Mouse (Mus musculus): Measurements from ENCODE around the gene Elmo1. TPM values are rescaled to one million over a fixed set of nuclear protein-coding genes. Genes with fewer than 3 reads are reported as not detected.

The Elmo1 gene
- polyA plus RNA-seq, 1 experiment: not detected

DNA sequence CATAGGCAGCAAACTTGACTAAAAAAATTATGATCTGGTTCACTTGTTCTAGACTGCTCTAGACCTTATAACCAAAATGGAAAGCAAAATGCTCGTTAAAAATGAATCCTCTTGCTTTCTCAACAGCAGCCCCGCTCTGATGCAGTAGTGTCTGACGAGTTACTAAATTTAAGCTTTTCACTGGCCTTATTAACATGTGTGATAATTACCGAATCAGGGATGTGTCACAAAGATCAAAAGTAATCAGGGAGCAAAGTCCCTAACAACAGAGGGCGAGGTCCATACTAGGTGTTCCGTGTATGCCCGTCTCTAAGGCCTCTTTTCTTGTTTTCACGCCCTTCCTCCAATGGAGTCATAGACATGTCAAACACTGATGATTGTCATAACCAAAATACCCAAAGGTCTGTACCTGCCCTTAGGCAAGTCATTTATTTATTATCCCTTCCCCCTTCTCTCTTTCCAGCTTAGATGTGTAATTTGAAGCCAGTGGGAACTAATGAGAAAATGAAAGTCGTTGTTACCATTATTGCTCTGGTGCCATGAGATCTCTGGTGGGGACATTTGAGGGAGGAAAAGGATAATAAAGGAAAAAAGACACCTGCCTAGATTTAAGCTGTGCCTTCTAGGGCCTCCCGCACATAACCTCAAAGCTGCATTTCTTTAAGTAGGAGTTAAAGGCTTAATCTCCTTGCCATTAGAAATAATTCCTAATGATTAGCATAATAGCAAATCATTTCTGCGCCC, 316.2 kb downstream of the Elmo1 start:
- H3K27me3 ChIP-seq (ENCODE audit: control insufficient read depth, insufficient read depth, insufficient read length): no peaks in the 10 kb centered on the region
- no peaks in the 10 kb centered on the region for H3K36me3 ChIP-seq (ENCODE audit: control insufficient read depth, insufficient read depth)
- H3K79me3 ChIP-seq (ENCODE audit: low read depth): no peaks in the 10 kb centered on the region
- no peak overlapping the region for H3ac ChIP-seq (ENCODE audit: control insufficient read depth, insufficient read length, low read depth)
- no peak overlapping the region for H3K4me3 ChIP-seq (ENCODE audit: insufficient read depth, poor library complexity, severe bottlenecking)
- no peak for TF ChIP-seq MYOD1 (IDR thresholded peaks at IDR 0.05; ENCODE audit: control insufficient read depth, insufficient read length, low read depth)
- TF ChIP-seq FOSL1 (IDR thresholded peaks at IDR 0.05; ENCODE audit: insufficient read depth, low read length, poor library complexity, severe bottlenecking): no peak
- TF ChIP-seq MAX (IDR thresholded peaks at IDR 0.05): no peak
- TF ChIP-seq CTCF (IDR thresholded peaks at IDR 0.05; ENCODE audit: control insufficient read depth, insufficient read depth, insufficient read length): no peak
- TF ChIP-seq CEBPB (IDR thresholded peaks at IDR 0.05; ENCODE audit: low read depth): no peak
- TF ChIP-seq USF1 (IDR thresholded peaks at IDR 0.05; ENCODE audit: low read depth): no peak
- no peak for TF ChIP-seq MYOG (IDR thresholded peaks at IDR 0.05; ENCODE audit: control insufficient read depth, extremely low read depth, insufficient read length)
- H3K79me2 ChIP-seq (ENCODE audit: control insufficient read depth, insufficient read depth): no peaks in the 10 kb centered on the region

DNA sequence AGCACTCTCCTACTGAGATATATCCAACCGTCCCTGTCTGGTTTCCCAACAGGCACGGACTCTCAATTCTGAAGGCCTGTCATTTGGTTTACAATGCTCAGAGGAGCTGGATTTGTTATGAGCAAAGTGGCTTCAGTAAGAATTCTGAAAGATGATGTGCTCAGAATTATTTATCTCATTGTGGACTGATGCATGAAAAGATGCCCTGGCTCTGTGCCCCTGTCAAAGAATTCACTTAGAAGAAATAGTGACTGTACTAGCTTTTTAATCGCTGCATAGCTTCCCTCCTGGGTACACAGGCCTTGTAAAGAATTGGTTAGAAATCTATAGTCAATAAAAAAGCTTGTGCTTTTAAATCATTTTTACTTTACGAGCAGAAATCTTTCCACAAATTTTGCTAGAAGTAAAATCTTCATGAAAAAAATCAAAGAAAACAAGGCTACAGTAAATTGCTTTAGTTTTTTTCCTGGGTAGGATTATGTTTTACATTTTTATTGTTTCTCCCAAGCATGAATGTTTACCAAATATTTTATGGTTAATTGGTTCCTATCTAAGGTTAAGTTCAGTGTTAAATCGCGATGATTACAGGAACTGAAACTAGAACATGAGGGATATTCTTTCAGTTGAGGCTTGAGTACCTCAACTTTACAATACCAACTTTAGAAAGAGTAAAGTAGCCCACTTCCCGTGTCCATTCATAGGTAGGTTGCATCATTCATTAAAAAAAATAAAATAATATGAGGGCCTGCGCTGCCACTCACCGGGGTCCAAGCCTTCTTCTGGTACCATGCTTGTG, 320.1 kb downstream of the Elmo1 start:
- TF ChIP-seq MYOD1 (IDR thresholded peaks at IDR 0.05; ENCODE audit: control insufficient read depth, insufficient read length, low read depth) (no peak), CTCF (IDR thresholded peaks at IDR 0.05; ENCODE audit: control insufficient read depth, insufficient read depth, insufficient read length) (no peak), USF1 (IDR thresholded peaks at IDR 0.05; ENCODE audit: low read depth) (no peak)
- Histone ChIP-seq H3K79me2 (ENCODE audit: control insufficient read depth, insufficient read depth) (no peaks in the 10 kb centered on the region), H3K36me3 (ENCODE audit: control insufficient read depth, insufficient read depth) (no peaks in the 10 kb centered on the region), H3K4me3 (ENCODE audit: insufficient read depth, poor library complexity, severe bottlenecking) (no peak overlapping the region), H3K79me3 (ENCODE audit: low read depth) (no peaks in the 10 kb centered on the region), H3ac (ENCODE audit: control insufficient read depth, insufficient read length, low read depth) (no peak overlapping the region), H3K27me3 (ENCODE audit: control insufficient read depth, insufficient read depth, insufficient read length) (no peaks in the 10 kb centered on the region)

DNA sequence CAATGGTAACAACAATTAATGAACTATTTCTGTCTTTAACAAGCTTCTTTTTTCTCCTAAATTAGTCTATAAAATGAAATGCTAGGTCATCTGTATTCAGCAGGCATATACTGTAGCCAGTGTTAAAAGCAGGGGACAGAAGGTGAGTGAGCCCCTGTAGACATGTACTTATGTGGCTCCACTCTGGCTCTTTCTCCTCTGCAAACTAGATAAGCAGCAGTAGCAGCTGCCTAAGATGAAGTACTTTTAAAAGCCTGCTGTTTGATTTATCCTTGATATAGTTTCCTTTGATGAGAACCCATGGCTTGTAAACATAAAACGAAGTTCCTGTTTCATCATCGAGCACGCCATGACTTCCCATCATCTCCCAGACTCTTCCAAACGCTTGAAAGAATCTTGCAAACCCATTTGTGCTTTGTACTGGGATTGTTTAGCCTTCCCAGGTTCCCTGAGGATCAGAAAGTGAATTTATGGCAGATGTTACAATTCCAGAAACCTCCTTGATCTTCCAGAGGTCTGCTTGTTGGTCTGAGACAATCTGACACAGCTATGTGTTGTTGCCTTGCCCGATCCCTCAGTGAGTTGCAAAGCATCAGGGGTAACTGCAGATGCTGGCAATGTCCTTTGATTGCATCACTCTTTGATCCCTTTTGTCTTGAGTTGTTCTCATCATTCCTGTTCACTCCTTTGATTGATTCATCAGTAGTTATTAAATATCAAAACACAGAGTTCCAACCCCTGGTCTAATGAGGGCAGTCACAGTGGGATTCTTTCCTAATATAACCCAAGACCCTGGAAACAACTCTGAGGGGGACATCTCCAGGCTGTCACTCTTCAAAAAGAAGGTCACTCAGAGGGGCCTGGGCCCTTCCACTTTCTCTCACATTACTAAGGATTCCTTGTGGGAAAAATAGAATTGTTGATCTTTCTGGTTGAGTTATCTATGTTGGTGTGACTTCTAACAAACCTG, 326.6 kb downstream of the Elmo1 start:
- H3K4me3 ChIP-seq (ENCODE audit: insufficient read depth, poor library complexity, severe bottlenecking): no peak overlapping the region
- no peaks in the 10 kb centered on the region for H3K79me3 ChIP-seq (ENCODE audit: low read depth)
- no peaks in the 10 kb centered on the region for H3K27me3 ChIP-seq (ENCODE audit: control insufficient read depth, insufficient read depth, insufficient read length)
- H3ac ChIP-seq (ENCODE audit: control insufficient read depth, insufficient read length, low read depth): no peak overlapping the region
- TF ChIP-seq MYOD1 (IDR thresholded peaks at IDR 0.05; ENCODE audit: control insufficient read depth, insufficient read length, low read depth) (no peak), CEBPB (IDR thresholded peaks at IDR 0.05; ENCODE audit: low read depth) (no peak), CTCF (IDR thresholded peaks at IDR 0.05; ENCODE audit: control insufficient read depth, insufficient read depth, insufficient read length) (no peak), FOSL1 (IDR thresholded peaks at IDR 0.05; ENCODE audit: insufficient read depth, low read length, poor library complexity, severe bottlenecking) (no peak), MAX (IDR thresholded peaks at IDR 0.05) (no peak), MYOG (IDR thresholded peaks at IDR 0.05; ENCODE audit: control insufficient read depth, extremely low read depth, insufficient read length) (no peak), USF1 (IDR thresholded peaks at IDR 0.05; ENCODE audit: low read depth) (no peak)
- no peaks in the 10 kb centered on the region for H3K36me3 ChIP-seq (ENCODE audit: control insufficient read depth, insufficient read depth)
- H3K79me2 ChIP-seq (ENCODE audit: control insufficient read depth, insufficient read depth): no peaks in the 10 kb centered on the region

DNA sequence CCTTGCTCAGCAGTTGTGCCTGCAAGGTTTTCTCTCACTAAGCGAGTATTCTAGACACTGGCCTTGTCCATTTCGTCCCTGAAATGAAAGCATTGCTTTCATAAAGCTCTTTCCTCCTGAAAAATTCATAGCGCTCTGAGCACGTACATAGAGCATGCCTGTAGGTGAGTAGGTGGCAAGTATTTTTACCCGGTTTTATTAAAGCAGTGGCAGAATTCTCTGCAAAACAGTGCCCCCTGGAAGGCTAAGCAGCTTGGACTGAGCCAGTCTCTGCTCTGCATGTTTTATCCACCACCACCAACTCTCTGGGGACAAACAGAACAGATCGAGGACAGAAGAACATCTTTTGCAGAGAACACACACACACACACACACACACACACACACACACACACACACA, 340.6 kb downstream of the Elmo1 start:
- Histone ChIP-seq H3K79me2 (ENCODE audit: control insufficient read depth, insufficient read depth) (no peaks in the 10 kb centered on the region), H3K27me3 (ENCODE audit: control insufficient read depth, insufficient read depth, insufficient read length) (no peaks in the 10 kb centered on the region), H3K79me3 (ENCODE audit: low read depth) (no peaks in the 10 kb centered on the region), H3ac (ENCODE audit: control insufficient read depth, insufficient read length, low read depth) (no peak overlapping the region), H3K36me3 (ENCODE audit: control insufficient read depth, insufficient read depth) (no peaks in the 10 kb centered on the region), H3K4me3 (ENCODE audit: insufficient read depth, poor library complexity, severe bottlenecking) (no peak overlapping the region)
- TF ChIP-seq CEBPB (IDR thresholded peaks at IDR 0.05; ENCODE audit: low read depth) (no peak), CTCF (IDR thresholded peaks at IDR 0.05; ENCODE audit: control insufficient read depth, insufficient read depth, insufficient read length) (no peak), FOSL1 (IDR thresholded peaks at IDR 0.05; ENCODE audit: insufficient read depth, low read length, poor library complexity, severe bottlenecking) (no peak), MYOG (IDR thresholded peaks at IDR 0.05; ENCODE audit: control insufficient read depth, extremely low read depth, insufficient read length) (no peak), USF1 (IDR thresholded peaks at IDR 0.05; ENCODE audit: low read depth) (no peak), MYOD1 (IDR thresholded peaks at IDR 0.05; ENCODE audit: control insufficient read depth, insufficient read length, low read depth) (no peak), MAX (IDR thresholded peaks at IDR 0.05) (no peak)

DNA sequence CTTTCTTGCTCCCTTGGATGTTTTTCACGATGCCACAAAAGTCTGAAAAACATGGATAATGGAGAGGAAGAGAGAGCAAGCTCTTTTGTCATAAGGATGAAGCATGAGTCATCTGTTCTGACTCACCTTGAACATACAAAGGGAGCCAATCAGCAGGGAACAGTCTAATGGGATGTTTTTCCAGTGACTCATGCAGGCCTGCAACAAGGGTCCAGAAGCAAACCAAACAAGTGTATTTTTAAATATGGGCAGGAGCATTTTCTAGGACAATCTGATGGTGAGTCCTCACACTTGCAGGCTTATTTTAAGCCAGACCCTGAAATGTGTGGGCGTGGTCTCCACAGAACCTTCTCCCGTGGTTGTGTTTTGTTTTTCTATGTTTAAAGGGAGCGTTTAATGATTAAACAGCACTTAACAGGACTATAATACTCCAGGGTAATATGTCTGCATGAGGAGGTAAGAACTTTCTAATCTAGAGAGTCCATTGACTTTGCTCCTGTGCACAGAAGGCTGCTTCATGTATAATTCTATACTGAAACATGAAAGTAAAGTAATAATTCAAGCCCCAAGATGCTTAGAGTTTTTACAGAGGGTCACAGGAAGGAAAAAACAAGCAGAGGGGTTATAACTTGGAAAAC, 342.9 kb downstream of the Elmo1 start:
- Histone ChIP-seq H3K79me2 (ENCODE audit: control insufficient read depth, insufficient read depth) (no peaks in the 10 kb centered on the region), H3K79me3 (ENCODE audit: low read depth) (no peaks in the 10 kb centered on the region), H3K4me3 (ENCODE audit: insufficient read depth, poor library complexity, severe bottlenecking) (no peak overlapping the region), H3ac (ENCODE audit: control insufficient read depth, insufficient read length, low read depth) (no peak overlapping the region), H3K36me3 (ENCODE audit: control insufficient read depth, insufficient read depth) (no peaks in the 10 kb centered on the region), H3K27me3 (ENCODE audit: control insufficient read depth, insufficient read depth, insufficient read length) (no peaks in the 10 kb centered on the region)
- TF ChIP-seq CEBPB (IDR thresholded peaks at IDR 0.05; ENCODE audit: low read depth) (no peak), CTCF (IDR thresholded peaks at IDR 0.05; ENCODE audit: control insufficient read depth, insufficient read depth, insufficient read length) (no peak), MYOG (IDR thresholded peaks at IDR 0.05; ENCODE audit: control insufficient read depth, extremely low read depth, insufficient read length) (no peak), MAX (IDR thresholded peaks at IDR 0.05) (no peak), FOSL1 (IDR thresholded peaks at IDR 0.05; ENCODE audit: insufficient read depth, low read length, poor library complexity, severe bottlenecking) (peak; percentile 93)

Data from C2C12 (cell line).